Mouse (Mus musculus) adrenal gland, postnatal 10 days (tissue): ENCODE results near the gene Tsr2. TPM values are rescaled to one million over a fixed set of nuclear protein-coding genes. Genes with fewer than 3 reads are reported as not detected.
A peak's percentile ranks its signal among the peaks of the same experiment; 100 is the strongest.

ENCODE experiments used
- DNase-seq: peaks from one replicate; pipeline ENCODE4 v3.0.0; 2021; ENCODE audit warnings: mixed read lengths
- long read RNA-seq, 2 experiments: library from polyadenylated mRNA; stranded (forward); transcript quantifications; one replicate each; pipeline ENCODE4 v2.0.0; 2021
- total RNA-seq, 2 experiments: library from RNA; stranded (reverse); gene quantifications; 2 replicates each; pipeline ENCODE4 v1.2.3; 2021

The Tsr2 gene
- 10 to 100 TPM; 26.0 to 32.0 TPM for total RNA-seq
- long read RNA-seq, experiment 1, transcript Tsr2-202 (5 exons, 3,796 nt) = major isoform, 7 of 14 reads
- long read RNA-seq, experiment 1, partial matches to known transcripts = 0 of 14 reads
- long read RNA-seq, experiment 1, other reads (novel, unspliced or antisense) = 3 of 14 reads
- long read RNA-seq, experiment 2, transcript Tsr2-202 (5 exons, 3,796 nt) = major isoform, 8 of 9 reads
- long read RNA-seq, experiment 2, partial matches to known transcripts = 0 of 9 reads
- long read RNA-seq, experiment 2, other reads (novel, unspliced or antisense) = 1 of 9 reads

DNA sequence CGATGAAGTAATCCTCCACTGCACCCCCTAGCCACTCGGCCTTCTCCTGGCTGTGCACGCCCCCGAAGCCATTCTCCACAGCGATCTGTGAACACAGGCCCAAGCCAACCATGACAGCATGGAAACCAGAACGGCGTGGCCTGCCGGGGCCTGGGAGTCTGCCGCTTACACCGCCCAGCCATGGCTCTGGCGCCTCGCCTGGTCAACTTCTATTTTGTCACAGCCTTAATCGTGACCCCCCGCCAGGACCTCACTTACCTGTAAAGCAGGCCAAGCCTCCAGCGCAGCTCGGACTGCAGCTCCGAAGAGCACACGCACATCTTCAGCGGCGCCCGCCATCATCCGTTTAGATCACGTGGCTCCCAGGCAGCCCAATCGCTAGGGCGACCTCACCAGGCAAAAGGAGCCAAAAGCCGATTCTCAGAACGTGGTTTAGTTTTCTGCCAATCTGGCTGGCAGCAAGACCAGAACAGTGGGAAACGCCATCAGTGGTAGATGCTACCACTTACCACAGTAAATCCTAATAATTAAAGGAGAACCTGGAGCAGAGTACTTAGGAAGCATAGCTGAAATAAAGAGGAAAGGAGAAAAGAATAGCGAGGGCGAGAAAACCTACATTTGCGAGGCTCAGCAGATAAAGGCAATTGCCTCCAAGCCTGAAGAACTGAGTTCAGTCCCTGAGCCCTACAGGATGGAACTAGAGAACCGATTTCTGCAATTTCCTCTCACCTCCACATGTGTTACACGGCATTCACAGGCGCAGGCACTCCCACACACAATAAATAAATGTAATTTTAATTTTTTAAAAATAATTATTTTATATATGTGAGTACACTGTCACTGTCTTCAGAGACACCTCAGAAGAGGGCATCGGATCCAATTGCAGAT lies at the start of gene Tsr2:
Tsr2 (minus strand) TSS at position 373 of the 888 bp plus-strand sequence.
- DNase-seq = peak; percentile 79

- DNase-seq = peak; percentile 3
Observed at GRCm38 (mm10) chrX:151132785-151133184, 36.4 kb upstream of the Tsr2 start.

DNA sequence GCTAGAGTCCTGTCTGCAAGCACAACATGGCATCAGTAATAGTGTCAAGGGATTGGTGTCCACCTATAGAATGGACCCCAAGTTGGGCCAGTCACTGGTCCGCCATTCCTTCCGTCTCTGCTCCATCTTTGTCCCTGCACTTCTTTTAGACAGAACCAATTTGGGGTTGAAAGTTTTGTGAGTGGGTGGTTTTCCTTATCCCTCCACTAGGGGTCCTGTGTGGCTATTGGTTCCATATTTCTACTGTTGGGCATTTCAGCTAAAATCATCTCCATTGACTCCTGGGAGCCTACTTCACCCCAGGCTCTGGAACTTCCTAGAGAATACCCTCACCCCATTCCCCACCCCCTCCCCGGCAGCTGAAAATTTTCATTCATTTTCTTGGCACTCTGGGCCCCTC lies 34.1 kb upstream of the Tsr2 start:
- no peak for DNase-seq

DNA sequence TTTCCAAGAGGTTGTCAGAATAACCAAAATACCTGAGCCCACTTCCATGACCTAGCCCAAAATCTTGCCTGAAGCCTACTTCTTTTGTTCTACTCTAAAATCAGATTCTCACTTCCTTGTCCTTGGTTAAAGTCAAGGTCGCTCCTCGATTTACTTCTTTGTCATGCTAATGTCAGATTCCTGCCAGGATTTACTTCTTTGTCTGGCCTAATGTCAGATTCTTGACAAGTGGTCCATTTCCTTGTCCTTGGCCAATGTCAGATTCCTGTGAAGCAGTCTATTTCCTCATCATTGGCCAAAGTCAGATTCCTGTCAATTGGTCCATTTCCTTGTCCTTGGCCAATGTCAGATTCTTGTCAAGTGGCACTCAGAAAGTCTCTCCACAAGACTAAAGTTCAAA lies 27.6 kb upstream of the Tsr2 start:
- no peak for DNase-seq

GRCm38 (mm10) chrX:151117432-151117831 lies 21.1 kb upstream of the Tsr2 start:
- DNase-seq = peak; percentile 2

DNA sequence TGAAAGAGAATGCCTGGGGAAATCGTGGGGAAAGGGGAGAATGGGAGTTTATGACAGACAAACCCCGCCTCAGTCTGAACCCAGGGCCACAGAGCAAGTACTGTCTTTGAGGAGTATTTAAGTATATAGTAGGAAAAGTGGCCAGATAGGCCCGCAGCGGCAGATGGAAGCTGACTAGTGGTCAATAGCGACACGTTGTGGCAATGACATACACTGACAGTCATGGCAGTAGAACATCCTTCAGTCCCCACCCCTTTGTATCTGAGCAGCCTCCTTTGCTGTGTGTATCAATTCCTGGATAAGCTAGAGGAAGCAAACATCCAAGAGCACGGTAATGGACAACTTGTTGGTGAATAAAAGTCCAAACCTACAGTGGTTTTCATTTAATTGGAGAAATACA lies 20.5 kb upstream of the Tsr2 start:
- peak; percentile 37 for DNase-seq

DNA sequence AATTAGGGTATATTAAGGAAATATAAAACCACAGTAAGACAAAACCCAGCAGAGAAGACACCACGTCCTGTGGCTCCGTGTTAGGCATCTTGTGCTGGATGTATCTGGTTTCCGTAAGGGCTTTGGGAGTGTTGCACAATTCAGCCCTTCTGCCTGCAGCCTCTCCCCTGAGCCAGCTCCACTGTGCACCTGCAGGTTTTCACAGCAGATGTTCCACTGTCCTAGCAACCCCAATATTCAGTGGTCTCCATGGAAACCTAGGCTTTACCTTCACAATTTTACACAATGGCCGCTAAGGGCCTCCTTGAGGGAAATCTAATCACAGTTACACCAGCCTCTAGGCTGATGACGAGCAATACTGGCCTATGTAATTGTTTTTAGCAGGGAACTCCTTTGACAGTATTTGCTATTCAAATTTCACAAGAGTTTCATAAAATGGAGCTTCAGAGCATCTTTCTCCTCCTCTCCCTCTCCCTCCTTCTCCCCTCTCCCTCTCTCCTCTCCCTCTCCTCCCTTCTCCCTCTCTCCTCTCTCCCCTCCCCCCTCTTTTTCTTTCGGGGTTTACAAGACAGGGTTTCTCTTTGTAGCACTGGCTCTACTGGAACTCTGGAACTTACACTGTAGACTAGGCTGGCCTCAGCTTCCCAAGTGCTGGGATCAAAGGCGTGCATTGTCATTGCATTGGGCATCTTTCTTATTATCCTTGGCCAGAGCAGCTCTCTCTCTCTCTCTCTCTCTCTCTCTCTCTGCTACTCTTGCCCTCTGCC lies 11.1 kb upstream of the Tsr2 start:
- DNase-seq = no peak

DNA sequence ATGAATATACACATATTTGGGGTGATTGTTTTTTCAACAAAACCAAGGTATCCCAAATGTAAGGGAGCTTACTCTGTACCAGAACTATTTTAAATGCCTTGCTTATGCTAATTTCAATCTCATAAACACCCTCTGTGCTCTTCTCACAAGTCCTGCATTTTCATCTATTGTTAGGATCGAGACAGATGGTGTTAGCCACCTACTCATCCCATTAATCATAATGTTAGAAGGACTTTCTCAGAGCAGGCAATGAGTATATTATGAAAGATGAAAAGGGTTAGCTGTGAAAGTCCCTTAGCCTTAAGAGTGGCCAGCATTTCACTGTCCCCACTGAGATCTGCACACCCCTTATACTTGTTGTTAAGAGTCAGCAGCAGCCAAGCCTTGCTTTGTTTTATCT lies 8.9 kb downstream of the Tsr2 start:
- DNase-seq = no peak

GRCm38 (mm10) chrX:151085599-151085998 lies 10.7 kb downstream of the Tsr2 start:
- no peak for DNase-seq

- no peak for DNase-seq
Observed at GRCm38 (mm10) chrX:151076941-151077485, 19.3 kb downstream of the Tsr2 start.

DNA sequence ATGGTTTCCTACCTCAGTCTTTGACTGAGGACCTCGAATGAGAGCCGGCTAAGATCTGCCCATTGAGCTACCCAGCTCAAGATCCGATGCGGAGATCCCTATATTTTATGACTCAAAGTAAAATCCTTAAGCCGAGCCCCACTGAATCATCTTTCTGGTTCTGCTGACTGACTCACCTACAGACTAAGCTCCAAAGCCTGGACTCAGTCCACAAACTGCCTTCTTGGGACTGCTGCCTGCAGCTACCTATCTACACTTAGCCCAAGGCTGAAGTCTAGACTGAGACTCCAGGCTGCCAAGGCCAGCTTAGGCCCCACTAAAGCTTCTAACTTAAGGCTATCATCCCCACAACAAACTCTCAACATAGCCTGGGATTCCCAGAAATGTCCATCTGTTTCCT lies 20.3 kb downstream of the Tsr2 start:
- peak; percentile 18 for DNase-seq

- DNase-seq = no peak
Observed at GRCm38 (mm10) chrX:151067876-151068275, 28.5 kb downstream of the Tsr2 start.

GRCm38 (mm10) chrX:151066071-151066666 lies 30.2 kb downstream of the Tsr2 start:
- peak; percentile 69 for DNase-seq

- no peak for DNase-seq
Observed at GRCm38 (mm10) chrX:151061615-151062299, 34.6 kb downstream of the Tsr2 start.

DNA sequence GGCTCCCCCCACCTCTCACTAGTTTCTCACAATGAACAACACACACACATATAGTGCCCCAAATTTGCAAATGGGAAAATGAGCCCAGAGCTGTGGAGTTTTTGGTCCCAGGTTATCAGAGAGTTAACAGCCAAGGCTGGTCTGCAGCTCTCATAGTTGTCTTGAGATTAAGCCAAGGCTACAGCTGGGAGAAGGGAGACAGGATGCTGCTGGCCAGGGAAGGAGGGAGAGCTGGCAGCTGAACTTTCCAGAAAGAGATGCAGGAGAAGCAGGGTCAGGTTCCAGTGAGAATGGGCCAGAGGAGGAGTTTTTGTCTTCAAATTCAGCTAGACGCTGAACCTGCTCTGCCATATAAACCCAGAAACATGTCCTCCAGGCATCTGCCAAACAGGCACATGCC lies 37.0 kb downstream of the Tsr2 start:
- no peak for DNase-seq

DNA sequence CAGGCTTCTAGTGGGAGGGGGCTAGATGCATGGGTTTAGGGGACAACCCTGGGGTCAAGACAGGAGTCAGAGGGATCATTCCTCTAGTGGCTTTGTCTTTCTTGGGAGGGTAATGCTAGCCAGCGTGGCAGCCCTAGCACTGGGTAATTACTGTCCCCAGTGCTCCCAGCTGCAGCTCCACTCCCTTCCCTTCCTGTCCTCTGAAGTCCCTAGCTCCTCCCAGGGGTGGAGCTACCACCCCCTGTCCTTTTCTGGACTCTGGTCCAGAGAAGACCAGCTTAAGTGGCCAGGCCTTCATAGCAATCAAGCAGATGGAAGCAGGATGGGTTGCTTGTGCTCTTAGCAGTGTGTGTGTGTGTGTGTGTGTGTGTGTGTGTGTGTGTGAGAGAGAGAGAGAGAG lies 40.8 kb downstream of the Tsr2 start:
- peak; percentile 55 for DNase-seq

DNA sequence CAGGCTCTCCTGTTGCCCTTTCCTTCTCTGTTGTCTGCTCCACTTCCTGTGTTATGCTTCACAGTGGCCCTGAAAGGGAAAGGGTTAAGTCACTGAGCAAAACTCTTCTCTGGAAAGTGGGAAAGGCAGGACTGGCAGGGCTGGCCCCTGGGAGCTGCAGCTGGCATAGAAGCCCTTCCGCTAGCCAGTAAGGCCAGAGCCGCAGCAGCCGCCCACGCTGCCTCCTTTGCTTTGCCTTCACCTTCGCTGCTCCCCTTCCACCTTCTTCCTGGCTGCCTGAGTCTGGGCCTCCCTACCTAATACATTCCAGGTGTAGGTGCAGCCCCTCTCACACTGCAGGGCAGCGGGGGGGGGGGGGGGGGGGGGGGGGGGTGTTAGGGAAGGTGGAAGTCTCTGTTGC lies 41.9 kb downstream of the Tsr2 start:
- DNase-seq = peak; percentile 29

- DNase-seq = peak; percentile 57
Observed at GRCm38 (mm10) chrX:151050337-151050736, 46.0 kb downstream of the Tsr2 start.

DNA sequence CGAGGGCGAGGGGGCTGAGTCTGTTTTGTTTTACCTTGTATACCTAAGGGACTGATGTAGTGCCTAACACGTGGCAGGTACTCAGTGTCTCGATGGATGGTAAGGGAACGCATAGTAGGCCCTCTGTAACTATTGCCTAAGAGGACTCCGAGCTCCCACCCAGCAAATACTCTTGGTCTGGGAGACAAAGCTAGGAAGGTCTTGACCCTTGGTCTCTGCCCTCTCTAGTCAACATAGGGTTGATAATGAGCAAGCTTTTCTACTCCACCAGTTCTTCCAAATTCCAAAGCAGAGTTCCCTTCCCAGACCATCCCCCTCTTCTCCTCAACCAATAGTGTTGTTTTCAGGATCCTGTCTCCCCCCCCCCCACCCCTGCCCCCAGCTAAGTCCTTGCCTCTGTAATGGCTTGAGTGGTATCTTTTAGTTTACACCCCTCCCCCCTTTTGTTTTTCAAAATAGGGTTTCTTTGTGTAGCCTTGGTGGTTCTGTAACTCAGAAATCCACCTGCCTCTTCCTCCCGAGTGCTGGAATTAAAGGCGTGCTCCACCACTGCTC lies 46.6 kb downstream of the Tsr2 start:
- no peak for DNase-seq

DNA sequence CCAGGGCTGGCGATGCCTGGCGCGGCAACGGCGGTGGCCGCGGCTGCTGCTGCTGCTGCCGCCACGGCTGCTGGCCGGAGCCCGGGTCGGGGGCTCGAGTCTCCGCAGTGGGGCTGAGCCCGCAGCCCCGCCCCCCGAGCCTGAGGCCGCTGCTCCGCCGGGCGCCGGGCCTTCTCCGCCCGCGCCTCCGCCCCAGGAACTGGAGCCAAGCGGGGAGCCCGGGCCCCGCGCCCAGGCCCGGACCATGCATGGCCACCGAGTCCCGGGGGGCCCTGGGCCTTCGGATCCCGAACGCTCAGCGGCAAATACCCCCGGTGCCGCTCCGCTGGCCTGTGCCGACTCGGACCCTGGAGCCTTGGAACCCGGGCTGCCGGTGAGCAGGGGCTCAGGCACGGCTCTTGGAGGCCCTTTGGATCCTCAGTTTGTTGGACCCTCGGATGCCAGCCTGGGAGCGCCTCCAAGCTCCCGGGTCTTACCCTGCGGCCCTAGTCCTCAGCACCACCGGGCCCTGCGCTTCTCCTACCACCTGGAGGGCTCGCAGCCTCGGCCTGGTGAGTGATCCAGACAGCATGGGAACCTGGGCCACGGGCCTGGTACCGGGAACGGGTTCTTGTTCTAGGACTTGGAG lies 48.8 kb downstream of the Tsr2 start:
- peak; percentile 46 for DNase-seq
